Mouse (Mus musculus) frontal cortex, postnatal 10 days (tissue): ENCODE results near the gene Nf2.

Source experiments
- DNase-seq, 2 experiments: peaks; one replicate each; pipeline ENCODE4 v3.0.0; 2022; ENCODE audit warnings: low spot score in 2 of 2, mixed read lengths in 1 of 2

Gene Nf2

GRCm38 (mm10) chr11:4746733-4747132 is 102.6 kb downstream of the Nf2 start, which contains the start of gene Cabp7:
Cabp7 (minus strand) TSS chr11:4746778.
- no peak for DNase-seq

GRCm38 (mm10) chr11:4745969-4746368 is 103.4 kb downstream of the Nf2 start:
- DNase-seq: no peak

GRCm38 (mm10) chr11:4744691-4745090 is 104.6 kb downstream of the Nf2 start:
- DNase-seq: no peak

- DNase-seq: no peak
These were observed 108.6 kb downstream of the Nf2 start for GRCm38 (mm10) chr11:4740785-4741184.

- no peak for DNase-seq
These were observed 110.6 kb downstream of the Nf2 start for GRCm38 (mm10) chr11:4738719-4739118.

GRCm38 (mm10) chr11:4737682-4738081 is 111.7 kb downstream of the Nf2 start:
- DNase-seq: no peak

- no peak for DNase-seq
These were observed 113.0 kb downstream of the Nf2 start for GRCm38 (mm10) chr11:4736355-4736754.

- no peak for DNase-seq
These were observed 115.2 kb downstream of the Nf2 start for GRCm38 (mm10) chr11:4734179-4734578.

- DNase-seq: no peak
These were observed 117.6 kb downstream of the Nf2 start for GRCm38 (mm10) chr11:4731781-4732180.

- no peak for DNase-seq
These were observed 118.4 kb downstream of the Nf2 start for GRCm38 (mm10) chr11:4730913-4731312.

- no peak for DNase-seq
These were observed 119.2 kb downstream of the Nf2 start for GRCm38 (mm10) chr11:4730096-4730495.

- no peak for DNase-seq
These were observed 119.7 kb downstream of the Nf2 start for GRCm38 (mm10) chr11:4729603-4730002.

GRCm38 (mm10) chr11:4721728-4722127 is 127.6 kb downstream of the Nf2 start:
- DNase-seq: no peak

- DNase-seq: no peak
These were observed 128.3 kb downstream of the Nf2 start for GRCm38 (mm10) chr11:4720900-4721580.

- no peak for DNase-seq
These were observed 128.9 kb downstream of the Nf2 start for GRCm38 (mm10) chr11:4720393-4720792.

GRCm38 (mm10) chr11:4719961-4720360 is 129.4 kb downstream of the Nf2 start:
- DNase-seq: no peak

- no peak for DNase-seq
These were observed 130.8 kb downstream of the Nf2 start for GRCm38 (mm10) chr11:4718548-4718947.

GRCm38 (mm10) chr11:4716530-4717236 is 132.7 kb downstream of the Nf2 start:
- DNase-seq: no peak
